Mouse (Mus musculus) kidney, adult 2 months (tissue): Measurements from ENCODE around the gene Nploc4. TPM values are rescaled to one million over a fixed set of nuclear protein-coding genes. Genes with fewer than 3 reads are reported as not detected.

Experiments used
- DNase-seq: peaks from one replicate; pipeline ENCODE4 v3.0.0; 2021
- H3K27ac ChIP-seq: fragments of 200-500 bp; 2 replicates; pipeline ENCODE4 v1.5.1; 2012; ENCODE audit warnings: low read depth, low read length, control low read depth, inconsistent platforms; ENCODE audit not compliant: insufficient read depth
- H3K27me3 ChIP-seq: fragments of 200-500 bp; replicated peaks from 2 replicates; pipeline ENCODE4 v1.6.1; 2012; ENCODE audit warnings: mild to moderate bottlenecking, moderate library complexity, low read length, inconsistent platforms; ENCODE audit not compliant: control insufficient read depth, insufficient read depth
- H3K36me3 ChIP-seq: fragments of 200-500 bp; 2 replicates; pipeline ENCODE4 v1.6.1; 2012; ENCODE audit warnings: mild to moderate bottlenecking, moderate library complexity, low read length, inconsistent platforms; ENCODE audit not compliant: control insufficient read depth, insufficient read depth
- H3K4me1 ChIP-seq: fragments of 200-500 bp; 2 replicates; pipeline ENCODE4 v1.6.1; 2011; ENCODE audit warnings: low read length; ENCODE audit not compliant: control insufficient read depth, insufficient read depth
- H3K4me3 ChIP-seq: fragments of 200-500 bp; 2 replicates; pipeline ENCODE4 v1.5.1; 2011; ENCODE audit warnings: mild to moderate bottlenecking, low read depth, low read length, control low read depth; ENCODE audit not compliant: insufficient read depth
- CTCF ChIP-seq: fragments of 200-500 bp; conservative IDR thresholded peaks from 2 replicates; pipeline ENCODE4 v1.5.1; 2011; ENCODE audit warnings: low read depth, mild to moderate bottlenecking, control low read depth, low read length, moderate library complexity, mixed read lengths; ENCODE audit not compliant: insufficient read depth, insufficient read length
- POLR2A ChIP-seq: fragments of 200-500 bp; IDR thresholded peaks from one replicate; pipeline ENCODE4 v1.6.1; 2011; ENCODE audit warnings: low read depth, low read length, control low read depth
- WGBS: fragments of 180-500 bp; shearing (Covaris S2); methylation state at CpG from one replicate; pipeline ENCODE4 v1.1.7; 2018; 5-methylcytosine and 5-hydroxymethylcytosine counted together
- polyA plus RNA-seq: library from polyadenylated mRNA; depleted of rRNA; stranded (reverse); fragments of >200 nt; gene quantifications from 2 replicates; pipeline ENCODE4 v1.2.3, GENCODE M21; 2012

Nploc4 gene
- polyA plus RNA-seq, 1 experiment = 39.5 TPM

DNA sequence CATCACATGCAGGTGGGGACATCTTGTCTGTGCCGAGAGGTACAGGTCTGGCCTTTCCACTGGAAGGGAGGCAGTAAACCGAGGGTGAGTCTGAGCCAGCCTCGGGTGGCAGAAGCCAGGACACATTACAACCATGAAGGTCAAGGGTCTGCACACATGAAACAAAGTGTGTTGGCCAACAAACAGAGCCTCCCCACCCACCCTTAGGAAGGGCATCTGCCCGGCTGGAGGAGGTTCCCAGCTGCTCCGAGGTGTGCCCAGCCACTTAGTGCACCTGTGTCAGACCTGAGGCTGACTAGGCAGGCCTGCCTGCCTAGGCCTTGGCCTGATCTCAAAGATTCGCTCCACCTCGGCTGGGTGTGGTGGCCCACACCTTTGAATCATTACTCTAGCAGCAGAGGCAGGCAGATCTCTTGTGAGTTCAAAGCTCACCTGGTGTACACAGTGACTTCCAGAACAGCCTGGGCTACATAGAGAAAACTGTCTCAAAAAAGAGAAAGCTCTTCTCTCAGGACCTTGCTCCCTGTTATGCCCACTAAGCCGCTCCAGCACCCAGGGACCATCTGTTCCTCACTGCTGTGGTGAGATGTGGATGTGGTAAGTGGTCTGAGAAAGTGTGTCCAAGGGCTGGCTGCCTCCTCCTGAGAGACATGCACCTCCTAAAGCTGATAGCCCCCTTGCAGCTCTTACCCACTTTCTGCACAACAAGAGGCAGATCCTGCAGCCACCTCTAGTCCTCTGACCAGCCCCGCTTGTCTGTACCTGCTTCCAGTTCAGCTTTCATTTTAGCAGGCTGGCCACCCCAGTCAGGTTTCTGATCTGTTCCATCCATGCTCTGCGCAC is 86.0 kb downstream of the Nploc4 start:
- no peaks in the 10 kb centered on the region for H3K36me3 ChIP-seq
- H3K27ac ChIP-seq = peak overlapping the region; percentile 95
- no peak overlapping the region for H3K4me3 ChIP-seq
- WGBS = 59% methylated on average over 10 of the region's 10 CpGs
- H3K4me1 ChIP-seq = peaks cover 20% of the 10 kb centered on the region
- DNase-seq = peak; percentile 52
- H3K27me3 ChIP-seq = no peaks in the 10 kb centered on the region
- no peak for TF ChIP-seq POLR2A
- TF ChIP-seq CTCF = no peak

DNA sequence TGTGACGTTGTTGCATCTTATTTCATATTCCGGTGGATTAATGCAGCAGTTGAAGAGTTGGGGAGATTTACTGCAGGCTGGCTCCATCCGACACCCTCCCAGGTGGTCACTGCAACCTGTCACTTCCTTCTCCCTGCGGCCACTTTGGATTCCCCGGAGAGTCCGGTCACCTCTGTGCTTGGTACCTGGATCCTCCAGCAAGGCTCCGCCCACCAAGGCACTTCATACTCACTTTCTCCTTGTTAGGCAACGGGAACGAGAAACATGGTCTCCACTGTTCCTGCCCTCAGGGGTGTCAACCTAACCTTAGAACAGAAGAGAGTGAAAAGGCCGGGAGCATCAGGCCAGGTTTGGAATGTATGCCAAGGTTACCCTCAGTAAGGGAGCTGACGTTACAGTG is 86.8 kb downstream of the Nploc4 start:
- no peaks in the 10 kb centered on the region for H3K27me3 ChIP-seq
- whole genome bisulfite sequencing = 19% methylated on average over 11 of the region's 11 CpGs

DNA sequence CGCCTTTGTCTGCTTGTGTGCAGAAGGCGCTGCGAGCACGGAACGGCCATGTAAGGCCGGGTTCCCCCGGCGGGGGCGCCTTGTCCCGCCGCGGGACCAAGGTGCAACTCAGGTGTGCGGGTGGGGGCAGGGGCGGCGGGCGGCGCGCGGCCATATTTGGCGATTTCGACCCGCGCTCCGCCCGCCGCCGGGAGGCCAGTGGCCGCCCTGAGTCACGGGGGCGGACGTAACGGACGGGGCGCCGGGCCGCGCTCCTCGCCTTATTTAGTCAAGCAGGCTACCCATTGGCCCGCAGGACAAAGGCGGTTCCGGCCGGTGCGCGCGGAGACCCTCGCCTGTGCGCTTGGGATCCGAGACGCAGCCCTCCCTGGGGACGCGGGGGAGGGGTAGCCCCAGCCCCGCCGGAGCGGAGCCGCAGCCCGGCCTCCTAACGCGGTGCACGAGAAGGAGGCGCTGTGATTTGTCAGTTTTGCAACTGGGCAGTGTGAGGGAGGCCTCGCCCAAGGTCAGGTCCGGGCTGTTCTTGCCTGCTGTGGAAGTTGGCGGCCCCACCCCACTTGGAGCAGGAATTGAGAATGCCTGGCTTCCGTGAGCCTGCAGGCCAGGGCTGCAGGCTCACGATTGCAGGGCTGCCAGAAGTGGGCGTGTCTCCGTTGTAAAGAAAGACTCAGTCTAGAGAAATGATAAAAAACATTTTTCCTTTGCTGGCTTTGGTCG is 87.4 kb downstream of the Nploc4 start:
- TF ChIP-seq CTCF (no peak), POLR2A (peak; percentile 45)
- H3K4me3 ChIP-seq = peak overlapping the region; percentile 81
- H3K36me3 ChIP-seq = peaks cover 2% of the 10 kb centered on the region; the same call in 1 of the 2 replicates
- no peaks in the 10 kb centered on the region for H3K27me3 ChIP-seq
- WGBS = 12% methylated on average over 68 of the region's 68 CpGs
- H3K27ac ChIP-seq = peak overlapping the region; percentile 99
- peak; percentile 97 for DNase-seq
- peaks cover 24% of the 10 kb centered on the region for H3K4me1 ChIP-seq

More for the DNA sequence above, 86.8 kb downstream of the Nploc4 start:
- peaks cover 20% of the 10 kb centered on the region for H3K4me1 ChIP-seq
- H3K27ac ChIP-seq = peak overlapping the region; percentile 95
- TF ChIP-seq CTCF (no peak), POLR2A (no peak)
- peak; percentile 74 for DNase-seq
- H3K4me3 ChIP-seq = peak overlapping the region; percentile 81
- H3K36me3 ChIP-seq = no peaks in the 10 kb centered on the region

DNA sequence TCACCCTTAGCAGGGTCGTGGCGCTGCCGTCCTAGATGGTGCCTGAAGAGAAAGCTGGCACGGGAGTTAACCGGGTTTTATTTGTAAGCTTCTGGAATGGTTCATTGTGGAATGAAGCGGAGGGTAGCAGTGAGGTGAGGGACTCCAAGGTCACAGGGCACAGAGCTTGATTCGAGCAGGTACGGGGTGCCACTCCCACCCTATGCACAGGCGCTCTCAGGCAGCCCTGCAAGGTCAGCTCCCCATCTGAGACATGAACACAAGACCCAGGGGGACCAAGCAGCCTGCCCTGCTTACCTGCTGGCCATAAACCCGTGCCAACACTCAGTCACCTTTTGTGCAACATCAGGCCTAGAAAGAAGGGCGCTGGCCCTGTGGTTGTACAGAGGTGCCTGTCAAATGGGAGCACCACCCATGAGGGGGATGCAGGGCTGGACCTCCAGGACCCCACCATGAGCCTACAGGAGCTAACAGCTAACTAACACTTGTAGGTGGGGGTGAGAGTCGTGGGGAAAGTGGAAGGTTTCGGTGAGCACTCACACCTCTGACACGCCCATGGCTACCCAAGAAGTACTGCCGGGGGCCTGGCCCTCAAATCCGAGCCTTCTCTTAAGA is 88.0 kb downstream of the Nploc4 start:
- Histone ChIP-seq H3K36me3 (peaks cover 2% of the 10 kb centered on the region; the same call in 1 of the 2 replicates), H3K27ac (peak overlapping the region; percentile 99), H3K27me3 (no peaks in the 10 kb centered on the region), H3K4me3 (peak overlapping the region; percentile 81), H3K4me1 (peaks cover 26% of the 10 kb centered on the region)
- TF ChIP-seq POLR2A (no peak), CTCF (no peak)
- peak; percentile 77 for DNase-seq
- 13% methylated on average over 16 of the region's 16 CpGs for WGBS

DNA sequence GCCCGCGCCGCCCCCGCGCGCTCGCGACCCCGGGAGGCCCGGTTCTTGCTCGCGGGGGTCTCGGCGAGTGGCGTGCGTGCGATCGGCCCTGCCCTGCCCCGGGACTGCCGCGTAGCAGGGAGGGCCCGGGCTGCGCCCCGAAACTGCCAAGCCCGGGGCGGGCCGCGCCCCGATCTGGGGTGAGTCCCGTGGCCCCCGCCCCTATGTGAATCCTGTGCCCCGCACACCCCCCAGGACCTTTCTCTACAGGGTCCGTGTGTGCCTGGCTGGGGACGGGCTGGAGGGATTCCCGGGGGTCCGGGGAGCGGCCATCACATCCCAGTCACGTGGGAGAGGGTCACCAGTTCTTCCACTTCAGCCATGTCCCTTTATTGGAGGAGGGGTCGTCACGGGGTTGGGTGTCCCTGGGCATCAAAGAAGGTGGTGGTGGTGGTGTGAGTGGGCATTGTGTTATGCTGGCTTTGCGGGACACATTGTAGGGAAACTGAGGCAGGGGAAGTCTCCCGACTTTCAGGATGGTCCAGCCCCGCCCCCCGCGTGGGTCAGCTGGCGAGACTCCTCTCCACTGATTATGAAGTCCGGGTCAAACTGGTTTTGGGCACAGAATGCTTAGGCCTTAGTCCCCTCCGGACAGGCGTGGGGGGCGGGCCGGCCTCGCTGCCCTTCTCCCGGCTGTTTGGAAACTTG is 88.7 kb downstream of the Nploc4 start:
- Histone ChIP-seq H3K4me1 (peaks cover 25% of the 10 kb centered on the region), H3K4me3 (peak overlapping the region; percentile 81), H3K27me3 (no peaks in the 10 kb centered on the region), H3K36me3 (peaks cover 2% of the 10 kb centered on the region; the same call in 1 of the 2 replicates), H3K27ac (peak overlapping the region; percentile 99)
- peak; percentile 75 for DNase-seq
- WGBS = 32% methylated on average over 53 of the region's 53 CpGs
- no peak for TF ChIP-seq CTCF
- TF ChIP-seq POLR2A = no peak

DNA sequence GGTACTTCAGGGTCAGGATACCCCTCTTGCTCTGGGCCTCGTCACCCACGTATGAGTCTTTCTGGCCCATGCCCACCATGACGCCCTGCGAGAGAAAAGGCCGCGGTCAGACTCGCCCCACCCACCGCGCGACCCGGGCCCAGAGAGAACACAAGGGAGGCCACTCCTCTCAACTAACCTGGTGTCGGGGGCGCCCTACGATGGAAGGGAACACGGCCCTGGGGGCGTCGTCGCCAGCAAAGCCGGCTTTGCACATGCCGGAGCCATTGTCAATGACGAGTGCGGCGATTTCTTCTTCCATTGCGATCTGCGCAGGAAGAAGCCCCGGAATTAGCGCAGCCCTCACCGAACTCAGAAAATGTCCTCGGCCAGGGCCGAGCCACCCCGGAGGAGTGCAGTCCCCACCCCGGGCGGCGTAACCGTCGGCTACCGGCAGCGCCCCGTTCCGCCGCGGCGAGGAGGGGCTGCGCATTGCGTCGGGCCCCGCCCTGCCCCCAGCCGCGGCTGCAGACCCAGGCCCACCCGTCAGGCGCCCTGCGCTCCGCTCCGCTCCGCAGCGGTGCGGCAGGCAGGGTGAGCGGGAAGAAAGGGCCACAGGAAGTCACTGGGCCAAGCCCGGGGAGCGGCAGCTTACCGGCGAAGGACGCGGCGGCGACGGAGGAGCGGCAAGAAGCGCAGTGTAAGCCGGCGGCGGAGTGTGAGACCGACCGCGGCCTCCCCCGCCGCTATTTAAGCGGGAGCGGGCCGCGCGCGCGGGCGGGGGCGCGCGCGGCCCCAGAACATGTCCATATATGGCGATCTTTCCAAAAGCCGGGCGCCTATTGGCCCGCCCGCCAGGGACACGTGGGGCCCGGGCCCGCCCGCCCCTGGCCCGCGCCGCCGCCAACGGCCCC is 89.5 kb downstream of the Nploc4 start, which contains the start of gene Actg1:
Gene Actg1 (minus strand): TSS at position 752 of the 893 bp plus-strand sequence.
- 25% methylated on average over 103 of the region's 103 CpGs for WGBS
- Histone ChIP-seq H3K27me3 (no peaks in the 10 kb centered on the region), H3K4me1 (peaks cover 23% of the 10 kb centered on the region), H3K36me3 (peaks cover 2% of the 10 kb centered on the region; the same call in 1 of the 2 replicates), H3K4me3 (peak within 1 kb of the TSS; percentile 84), H3K27ac (peak within 1 kb of the TSS; percentile 99)
- DNase-seq = peak; percentile 94
- no peak for TF ChIP-seq CTCF
- TF ChIP-seq POLR2A = peak; percentile 83
